Mouse (Mus musculus) embryo, embryonic 11.5 days (tissue): ENCODE data around the gene H1foo.

Experiments
- DNase-seq: peaks from one replicate; pipeline ENCODE4 v3.0.0-alpha.2; 2012; ENCODE audit warnings: low read depth, low spot score

H1foo gene

DNA sequence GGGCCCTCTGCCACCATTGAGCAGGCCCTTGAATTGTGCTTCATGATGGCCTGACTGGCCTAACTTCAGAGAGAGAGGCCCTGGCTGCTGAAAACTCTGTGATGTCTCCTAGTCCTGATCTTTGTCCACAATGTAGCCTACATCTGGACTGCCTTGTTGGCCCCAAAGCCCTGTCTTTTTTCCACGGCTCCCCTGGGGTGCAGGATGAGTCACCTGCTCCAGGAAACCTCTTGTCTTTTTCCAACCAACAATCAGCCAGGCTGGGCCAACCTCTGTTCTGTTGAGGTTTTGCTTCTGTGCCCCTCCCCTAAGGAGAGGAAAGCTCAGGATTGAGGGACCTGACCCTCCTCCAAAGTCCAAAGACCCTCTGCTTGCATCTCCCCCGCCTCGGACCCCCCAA lies 17.0 kb downstream of the H1foo start:
- DNase-seq: no peak

DNA sequence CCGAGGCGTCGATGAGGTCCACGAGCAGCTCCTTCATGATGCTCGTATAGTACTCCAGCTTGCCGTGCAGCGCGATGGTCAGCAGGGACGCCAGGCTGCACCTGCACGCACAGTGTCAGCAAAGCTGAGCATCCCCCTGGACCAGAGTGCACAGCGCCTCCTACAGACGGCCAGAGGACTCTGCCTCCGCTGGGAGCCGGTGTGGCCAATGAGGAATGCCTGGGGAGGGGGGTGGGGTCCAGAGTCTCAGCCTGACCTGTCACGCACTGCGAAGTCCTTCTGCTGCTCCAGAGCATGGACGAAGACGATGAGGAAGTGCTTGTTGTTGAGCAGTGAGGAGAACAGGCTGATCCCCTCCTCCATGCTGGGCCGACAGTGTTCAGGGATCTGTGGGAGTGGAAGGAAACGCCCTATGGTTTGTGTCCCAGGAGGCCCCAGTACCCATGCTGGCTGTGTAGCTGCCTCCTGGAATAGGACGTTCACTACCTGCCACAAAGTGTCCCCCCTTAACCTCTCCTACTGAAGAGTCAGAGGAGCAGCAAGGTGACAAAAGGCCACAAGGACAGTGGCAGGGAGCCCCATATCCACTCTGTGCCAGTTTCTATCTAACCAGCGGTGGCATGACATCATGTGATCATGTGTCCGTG lies 17.8 kb downstream of the H1foo start:
- no peak for DNase-seq

DNA sequence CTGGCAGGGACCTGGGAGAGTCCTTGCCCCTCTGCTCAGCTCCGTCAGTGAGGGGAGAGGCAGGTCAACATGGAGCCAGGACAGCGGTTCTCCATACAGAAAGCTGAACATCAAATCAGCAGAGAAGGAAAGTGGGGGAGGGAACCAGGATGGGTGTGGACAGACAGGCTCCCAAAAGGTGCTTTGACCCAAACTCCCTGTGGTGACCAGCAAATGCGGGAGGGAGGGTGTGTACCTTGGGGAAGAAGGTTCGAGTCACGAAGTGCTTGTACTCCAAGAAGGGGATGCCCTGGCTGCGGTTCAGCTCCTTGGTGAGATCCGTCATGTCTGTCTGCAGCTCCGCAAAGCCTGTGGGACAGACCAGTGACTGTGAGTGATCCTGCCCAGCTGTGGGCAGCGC lies 18.9 kb downstream of the H1foo start:
- no peak for DNase-seq

DNA sequence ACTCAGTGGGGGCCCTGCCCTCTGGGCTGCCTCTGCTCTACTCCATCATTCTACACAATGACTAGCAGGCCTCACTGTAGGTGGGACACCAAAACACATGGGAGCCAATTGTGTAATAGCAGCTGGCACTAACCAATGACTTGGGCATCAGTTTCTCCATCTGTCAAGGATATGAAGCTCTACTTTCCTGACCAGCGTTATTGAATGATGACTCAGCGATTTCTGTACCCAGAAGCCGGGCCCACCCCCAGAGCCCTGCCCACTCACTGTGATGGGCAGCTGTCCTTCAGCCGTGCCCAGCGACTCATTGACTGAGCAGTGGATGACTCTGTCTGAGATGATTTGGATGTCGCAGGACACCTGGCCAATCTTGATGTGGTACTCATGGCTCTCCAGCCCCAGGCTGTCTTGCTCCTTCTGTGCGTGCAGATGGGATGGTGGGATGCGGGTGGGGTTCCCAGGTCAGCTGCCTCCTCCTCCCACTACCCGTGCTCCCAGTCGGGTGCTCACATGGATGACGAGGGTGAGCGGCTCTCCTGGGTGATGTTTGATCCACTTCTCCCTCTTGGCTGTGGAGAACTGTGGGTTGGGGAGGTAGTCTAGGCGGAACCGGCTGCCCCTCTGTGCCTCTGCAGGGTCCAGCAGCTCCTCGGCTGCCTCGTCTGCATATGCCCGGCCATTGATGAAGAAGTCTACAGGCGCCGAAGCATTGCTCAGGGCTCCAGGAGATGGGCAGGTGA lies 21.7 kb downstream of the H1foo start:
- DNase-seq: no peak

DNA sequence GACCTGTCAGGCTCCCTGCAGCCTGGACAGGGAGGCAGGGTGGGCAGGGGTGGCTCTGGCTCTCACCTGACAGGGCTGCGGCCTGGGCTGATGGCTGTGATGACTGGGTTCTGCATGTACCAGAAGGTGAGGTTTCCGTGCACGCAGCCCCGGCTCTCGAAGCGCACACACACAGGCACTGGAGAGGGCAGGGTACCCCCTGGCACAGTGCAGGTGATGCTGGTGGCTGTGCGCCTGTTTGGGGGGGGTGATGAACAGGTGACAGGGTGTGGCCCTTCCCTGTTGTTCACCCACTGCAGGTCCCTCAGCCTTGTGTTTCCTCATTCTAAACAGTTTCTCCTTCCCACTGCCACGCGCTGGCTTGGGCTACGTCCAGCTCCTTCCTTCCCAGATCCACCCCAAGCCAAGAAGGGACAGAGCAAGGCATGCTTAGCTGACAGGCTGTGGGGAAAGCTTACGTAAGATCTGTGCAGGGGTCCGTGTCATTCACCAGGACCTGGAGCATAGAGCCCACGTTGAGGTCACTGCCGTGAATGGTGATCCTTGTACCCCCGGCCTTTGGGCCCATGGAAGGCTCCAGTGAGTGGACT lies 22.6 kb downstream of the H1foo start:
- no peak for DNase-seq

DNA sequence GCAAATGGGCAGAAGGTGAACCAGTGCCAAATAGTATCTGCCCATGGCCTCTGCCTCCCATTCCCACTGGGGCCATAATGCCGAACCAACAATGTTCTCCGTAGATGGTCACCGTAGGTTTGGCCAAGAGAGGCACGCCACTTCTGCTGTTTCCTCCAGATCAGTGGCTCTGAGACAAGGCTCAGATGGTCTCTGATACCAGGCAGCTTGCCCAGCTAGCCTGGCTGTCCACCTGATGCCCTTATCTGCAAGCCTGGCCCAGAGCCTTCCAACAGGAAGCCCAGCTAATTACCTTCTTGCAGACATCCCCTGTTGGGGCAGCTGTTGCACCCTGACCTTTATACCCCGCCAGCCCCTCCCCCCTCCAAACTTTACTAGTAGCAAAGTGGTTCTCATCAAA lies 23.3 kb downstream of the H1foo start:
- no peak for DNase-seq

DNA sequence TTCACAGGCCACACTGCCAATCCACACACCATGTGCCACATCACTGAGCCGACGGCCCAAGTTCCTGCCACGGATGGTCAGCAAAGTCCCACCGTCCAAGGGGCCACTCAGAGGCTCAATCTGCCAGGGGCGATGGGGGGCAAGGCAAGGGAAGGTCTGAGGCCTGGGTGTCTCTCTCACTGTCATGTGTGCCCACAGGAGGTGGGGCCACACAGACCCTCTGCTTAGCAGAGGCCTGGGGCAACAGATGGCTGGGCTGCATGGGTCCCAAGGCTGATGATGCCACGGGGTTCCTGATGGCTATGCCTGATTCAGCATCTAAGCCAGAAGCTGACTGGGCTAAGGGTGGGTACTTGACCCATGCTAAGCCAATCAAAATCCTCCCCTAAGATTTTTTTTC lies 24.0 kb downstream of the H1foo start:
- no peak for DNase-seq

DNA sequence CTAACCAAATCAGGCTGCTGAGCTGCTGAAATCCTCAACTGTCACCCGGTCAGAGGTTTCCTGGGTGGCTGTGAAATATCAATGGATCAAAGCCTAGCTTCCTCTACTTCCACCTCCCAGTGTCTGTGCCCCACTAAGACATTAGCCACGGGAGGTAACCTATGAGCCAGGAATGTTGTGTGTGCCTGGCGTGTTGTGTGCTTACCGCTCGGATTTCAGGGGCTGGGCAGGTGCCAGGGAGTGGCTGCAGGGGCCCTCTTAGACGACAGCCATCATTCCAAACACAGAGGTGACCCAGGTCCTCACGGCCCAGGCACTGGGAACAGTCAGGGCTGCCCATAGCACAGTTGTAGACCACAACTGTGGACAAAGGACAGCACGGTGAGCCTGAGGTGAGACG lies 24.4 kb downstream of the H1foo start:
- no peak for DNase-seq

DNA sequence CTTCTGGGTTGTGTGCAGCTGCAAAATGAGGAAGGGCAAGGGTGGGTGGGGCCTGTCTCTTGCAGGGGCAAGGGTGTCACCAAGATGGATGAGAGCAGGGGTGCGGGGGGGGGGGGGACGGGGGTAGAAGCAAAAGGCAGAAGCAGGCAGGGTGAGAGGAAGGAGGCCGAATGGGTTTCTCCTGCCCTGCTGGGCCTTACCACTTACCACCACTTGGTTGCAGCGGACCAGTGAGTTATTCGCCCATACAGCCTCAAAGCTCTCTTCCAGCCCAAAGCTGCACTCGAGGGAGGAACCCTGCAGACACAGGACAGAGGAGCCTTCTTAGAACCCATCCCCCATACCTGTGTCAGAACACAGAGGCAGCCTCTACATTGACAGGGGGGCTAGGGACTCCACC lies 25.2 kb downstream of the H1foo start:
- DNase-seq: no peak

DNA sequence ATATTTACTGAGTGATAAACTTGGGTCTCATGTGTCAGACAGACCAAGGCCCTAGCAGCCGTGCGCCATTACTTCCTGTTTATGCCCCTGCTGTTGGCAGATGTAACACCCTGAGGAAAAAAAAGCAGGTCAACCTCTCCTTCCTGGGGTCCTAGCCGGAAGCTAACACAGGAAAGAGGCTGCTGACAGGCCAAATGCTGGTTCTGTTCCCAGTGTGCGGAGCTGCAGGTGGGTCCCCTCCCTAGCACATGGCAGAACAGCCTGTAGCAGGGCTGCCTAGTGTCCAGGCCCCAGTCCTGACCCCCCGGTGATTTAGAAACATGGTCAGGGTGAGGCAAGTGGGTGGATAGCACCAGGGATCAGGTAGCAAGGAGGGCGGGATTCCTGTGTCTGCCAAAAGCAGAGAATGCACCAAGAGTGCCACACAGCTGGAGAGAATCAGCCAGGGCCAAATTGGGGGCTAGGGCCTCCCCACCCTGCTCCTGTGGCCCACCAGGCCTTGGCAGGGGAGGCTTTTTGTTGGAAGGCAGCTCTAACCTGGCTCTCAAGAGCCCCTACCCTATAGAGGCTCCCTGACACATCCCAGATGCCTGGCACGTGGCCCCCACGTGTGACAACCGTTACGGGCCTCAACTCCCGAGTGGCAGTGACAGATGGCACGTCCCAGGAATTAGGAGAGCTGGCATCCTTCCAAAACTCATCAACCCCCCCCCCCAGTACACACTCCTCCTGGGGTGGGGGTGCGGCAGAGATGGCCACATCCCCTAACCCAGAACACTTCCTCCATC lies 26.7 kb downstream of the H1foo start:
- no peak for DNase-seq

DNA sequence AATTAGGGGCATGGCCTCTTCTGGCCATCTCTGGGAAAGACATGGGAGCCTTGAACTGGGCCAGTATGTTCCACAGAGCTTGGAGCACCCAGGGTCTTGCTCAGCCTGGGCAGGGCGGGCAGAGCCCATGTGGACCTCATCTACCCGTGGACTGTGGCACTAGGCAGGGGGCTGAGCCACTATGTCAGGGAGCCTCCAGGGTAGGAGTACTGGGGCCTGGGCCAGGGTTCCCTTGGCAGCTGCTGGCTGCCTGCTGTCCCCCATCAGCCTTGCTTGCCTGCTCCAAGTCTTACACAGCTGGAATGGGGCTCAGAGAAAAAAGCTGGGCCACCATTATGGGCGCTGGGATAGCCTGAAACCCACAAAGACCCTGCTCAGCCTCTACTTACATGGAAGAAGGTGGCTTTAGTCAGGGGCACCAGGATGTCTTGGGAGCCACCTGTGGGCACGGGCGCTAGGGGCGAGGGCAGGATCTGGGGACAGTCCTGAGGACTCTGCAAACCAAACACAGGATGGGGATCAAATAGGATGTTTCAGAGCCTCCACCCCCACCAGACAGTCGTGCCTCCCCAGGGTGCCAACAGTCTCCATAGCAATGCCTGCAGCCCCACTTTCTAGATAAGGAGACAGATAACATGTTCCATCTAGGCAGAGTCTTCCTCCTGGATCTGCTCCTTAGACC lies 27.5 kb downstream of the H1foo start:
- no peak for DNase-seq

DNA sequence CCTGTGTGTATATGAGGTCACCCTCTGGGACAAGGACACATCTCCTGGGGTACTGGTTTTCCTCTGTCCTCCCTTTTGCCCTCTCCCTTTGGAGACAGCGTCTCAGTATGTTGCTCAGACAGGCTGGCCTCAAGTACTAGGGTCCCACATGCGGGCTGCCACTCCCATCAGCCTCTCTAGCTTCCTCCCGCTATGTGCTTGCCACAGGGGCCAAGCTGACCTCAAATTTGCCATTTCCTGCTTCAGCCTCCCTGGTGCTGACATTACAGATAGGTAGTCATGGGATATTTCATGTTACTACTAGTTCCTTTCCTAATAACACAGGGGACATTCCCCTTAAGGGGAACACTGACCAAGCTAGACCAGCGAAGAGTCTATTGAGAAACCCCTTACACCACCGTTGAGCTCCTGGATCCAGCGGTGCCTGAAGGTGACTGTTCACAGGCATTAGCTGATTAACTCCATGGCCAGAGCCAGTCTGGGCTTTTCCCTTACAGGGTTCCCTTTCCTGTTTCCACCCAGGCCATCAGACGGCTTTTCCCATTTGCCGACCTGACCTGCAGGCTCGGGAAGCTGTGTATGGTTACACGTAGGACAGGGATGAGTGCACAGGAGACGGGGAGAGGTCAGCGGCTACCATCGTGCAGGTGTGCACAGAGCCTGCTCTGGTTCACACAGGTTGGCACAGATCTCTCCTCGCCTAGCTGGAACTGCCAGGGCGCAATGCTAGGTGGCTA lies 28.6 kb downstream of the H1foo start:
- DNase-seq: no peak

DNA sequence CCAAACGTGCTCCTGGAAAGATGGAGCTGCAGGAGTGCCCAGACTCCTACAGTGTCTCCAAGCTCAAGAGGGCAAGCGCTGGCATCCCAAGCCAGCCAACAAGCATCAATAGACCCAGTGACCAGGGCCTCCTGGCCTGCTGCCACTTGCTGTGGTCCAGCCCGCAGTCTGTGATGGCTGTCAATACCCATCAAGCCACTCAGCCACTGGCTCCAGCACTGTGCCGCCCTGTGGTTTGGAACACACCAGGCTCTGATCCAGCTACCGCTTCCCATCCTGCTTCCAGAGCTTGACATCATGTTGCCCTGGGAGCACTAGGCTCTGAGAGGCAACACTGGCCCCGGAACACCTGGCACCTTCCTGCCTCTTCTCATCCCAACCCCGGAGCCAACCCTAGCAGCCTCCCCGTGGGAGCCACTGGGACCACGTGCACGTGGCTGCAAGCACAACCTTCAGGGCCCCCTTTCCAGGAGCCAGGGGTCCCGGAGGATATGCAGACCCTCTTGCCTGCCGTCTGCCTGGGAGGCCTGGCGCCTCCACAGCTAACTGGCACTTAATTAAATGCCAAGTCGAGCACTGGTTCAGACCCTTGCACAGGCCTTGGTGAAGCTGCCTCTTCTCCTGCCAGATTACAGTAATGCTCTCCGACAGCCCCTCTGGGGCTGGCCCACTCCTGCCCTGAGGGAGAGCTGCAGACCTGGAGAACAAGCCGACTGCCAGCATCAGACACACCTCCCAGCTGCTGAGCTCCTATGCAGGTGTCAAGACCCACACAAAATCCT lies 29.3 kb downstream of the H1foo start:
- no peak for DNase-seq

DNA sequence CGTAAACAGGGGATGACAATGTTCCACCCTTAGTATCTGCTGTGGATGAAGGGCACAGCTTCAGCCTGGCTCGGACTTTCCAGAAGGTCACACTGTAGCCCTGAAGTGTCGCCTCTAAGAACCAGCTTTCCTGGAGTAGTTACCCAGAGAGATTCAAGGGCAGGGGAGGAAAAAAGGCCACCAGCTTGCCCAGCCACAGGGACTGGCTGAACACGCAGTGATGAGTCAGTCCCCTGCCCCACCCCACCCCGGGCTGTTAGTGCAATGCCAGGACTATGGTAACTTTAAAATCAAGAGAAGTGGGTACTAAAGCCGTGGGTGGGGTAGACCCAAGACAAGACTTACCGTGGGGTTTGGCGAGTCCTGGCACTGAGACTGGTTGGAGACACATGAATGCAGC lies 30.9 kb downstream of the H1foo start:
- DNase-seq: no peak

DNA sequence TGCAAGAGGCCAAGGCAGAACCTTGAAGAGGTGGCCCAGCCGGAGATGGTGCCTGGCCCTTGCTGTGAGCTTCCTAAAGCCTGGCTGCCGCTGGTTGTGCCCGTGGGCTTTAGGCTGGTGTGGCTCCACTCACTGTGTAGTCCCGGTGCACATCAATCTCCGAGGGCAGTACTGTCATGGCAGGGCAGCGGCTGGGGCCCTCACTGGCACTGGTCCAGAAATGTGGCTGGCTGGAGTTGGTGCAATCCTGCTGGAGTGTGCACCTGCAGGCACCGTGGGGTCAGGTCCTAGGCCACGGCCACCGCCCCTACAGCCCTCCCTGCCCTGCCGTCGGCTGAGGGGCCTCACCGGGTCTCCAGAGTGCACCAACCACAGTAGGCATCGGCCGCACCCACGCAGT lies 33.1 kb downstream of the H1foo start:
- DNase-seq: no peak

DNA sequence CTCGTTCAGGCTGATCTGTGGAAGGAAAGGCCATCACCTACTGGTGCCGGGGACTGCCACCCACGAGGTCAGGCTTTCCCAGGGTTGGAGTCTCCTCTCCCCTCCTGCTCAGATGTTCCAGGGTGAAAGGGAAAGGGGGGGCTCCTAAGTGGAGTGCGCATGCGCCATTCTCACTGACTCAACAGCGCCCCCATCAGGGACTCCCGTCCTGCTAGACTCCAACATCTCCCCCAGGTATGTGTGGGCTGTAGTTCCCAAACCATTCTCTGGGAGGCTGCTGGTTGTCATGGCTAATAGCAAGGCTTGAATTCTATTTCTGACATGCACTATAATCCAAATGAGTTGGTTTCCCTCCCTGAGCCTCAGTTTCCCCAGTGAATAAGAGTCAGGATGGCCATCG lies 33.9 kb downstream of the H1foo start:
- no peak for DNase-seq

DNA sequence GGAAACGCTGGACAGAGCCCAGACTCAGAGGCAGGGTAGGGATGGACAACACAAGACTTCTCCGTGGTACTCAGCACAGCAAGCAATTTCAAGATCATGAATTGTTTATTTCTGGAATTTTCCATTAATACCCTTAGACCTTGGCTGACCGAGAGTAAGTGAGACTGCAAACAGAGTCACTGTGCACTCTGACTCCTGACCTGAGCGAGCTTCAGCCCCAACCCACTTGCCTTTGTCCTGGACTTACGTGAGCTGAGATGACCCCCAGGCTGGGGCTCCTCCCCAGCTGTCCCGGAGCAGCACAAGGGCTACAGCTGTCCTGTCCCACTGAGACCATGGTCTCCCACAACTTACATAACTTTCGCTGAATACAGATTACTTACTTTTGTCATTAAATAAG lies 38.2 kb downstream of the H1foo start:
- DNase-seq: no peak

DNA sequence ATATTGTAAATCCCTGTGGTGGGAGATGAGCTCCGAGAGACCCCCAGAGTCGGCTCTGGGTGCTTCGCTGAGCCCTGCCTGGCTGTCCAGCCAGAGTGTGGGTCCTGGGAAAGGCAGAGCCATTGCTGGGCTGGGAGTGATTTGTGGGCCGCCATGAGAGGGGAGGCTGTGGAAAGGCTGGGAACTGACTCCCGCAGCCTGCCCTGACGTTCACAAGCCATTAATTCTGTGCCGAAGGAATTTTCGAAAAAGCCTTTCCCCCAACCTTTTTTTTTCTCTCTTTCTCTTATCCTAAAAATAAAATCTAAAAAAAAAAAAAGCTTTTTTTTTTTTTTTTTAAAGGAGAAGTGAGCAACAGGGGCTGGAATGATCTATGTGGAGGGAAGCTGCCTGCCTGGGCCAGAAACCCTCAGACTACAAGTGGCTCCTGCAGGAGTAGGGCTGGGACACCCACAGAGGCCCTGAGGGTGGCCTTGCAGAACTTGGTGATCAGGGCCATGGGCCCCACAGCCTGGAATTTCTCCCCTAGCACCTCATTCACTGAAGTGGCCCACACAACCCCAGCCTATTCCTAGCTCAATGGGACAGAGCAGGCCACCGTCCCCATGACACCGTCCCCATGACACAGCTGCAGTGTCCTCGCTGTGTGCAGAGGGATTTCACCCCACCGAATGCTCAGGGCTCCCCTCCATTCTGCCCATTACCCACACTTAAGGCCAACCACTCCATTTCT lies 38.7 kb downstream of the H1foo start:
- DNase-seq: no peak

DNA sequence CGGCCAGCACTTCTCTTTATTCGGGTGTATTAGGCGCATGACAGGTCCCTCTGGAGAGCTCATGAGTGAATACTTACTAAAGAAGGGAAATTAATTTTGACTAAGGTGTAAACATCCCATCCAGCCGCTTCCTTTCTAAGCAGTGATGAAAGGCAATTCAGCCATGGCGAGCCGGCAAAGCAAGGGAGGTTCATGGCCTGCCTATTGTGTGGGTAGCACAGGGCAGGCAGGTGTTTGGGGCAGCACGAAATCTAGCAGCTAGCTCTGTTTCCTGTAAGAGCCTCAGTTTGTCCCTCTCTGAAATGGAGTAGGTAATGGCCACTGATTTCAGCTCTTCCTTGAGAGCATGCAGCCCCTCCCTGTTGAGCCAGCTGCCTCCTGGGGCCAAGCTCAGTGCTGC lies 39.8 kb downstream of the H1foo start:
- no peak for DNase-seq

DNA sequence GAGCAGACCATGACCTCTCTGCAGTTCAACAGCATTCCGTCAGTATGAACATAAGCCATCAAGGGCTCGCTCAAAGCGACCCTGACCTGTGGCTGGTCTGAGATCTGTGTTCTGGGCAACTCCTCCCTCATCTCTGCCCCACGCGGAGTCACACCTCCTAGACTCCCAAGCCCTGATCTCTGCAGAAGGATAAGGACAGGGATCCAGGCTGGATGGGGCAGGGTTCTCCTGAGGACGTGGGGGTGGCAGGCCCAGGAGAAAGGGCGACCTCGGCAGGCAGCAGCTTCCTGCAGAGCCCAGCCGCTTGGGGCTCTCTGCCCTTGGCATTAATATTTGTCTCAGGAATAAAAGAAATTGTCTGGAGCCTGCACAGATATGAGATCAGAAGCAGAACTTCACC lies 40.9 kb downstream of the H1foo start:
- no peak for DNase-seq
